Mouse (Mus musculus): ENCODE data around the gene Syne3.
A peak's percentile ranks its signal among the peaks of the same experiment; 100 is the strongest.

Syne3 gene

GRCm38 (mm10) chr12:105009370-105010212, at the start of gene Syne3:
TSS of gene Syne3 (minus strand) at chr12:105009809.
- no peak for DNase-seq (ENCODE audit: low read depth)

GRCm38 (mm10) chr12:105055308-105055707, 45.7 kb upstream of the Syne3 start:
- DNase-seq (ENCODE audit: low read depth): no peak

GRCm38 (mm10) chr12:105054041-105054440, 44.4 kb upstream of the Syne3 start:
- no peak for DNase-seq (ENCODE audit: low read depth)

GRCm38 (mm10) chr12:105050898-105051297, 41.3 kb upstream of the Syne3 start:
- no peak for DNase-seq (ENCODE audit: low read depth)

- DNase-seq (ENCODE audit: low read depth): no peak
Observed at GRCm38 (mm10) chr12:105049813-105050212, 40.2 kb upstream of the Syne3 start.

GRCm38 (mm10) chr12:105048301-105048863, 38.8 kb upstream of the Syne3 start:
- DNase-seq (ENCODE audit: low read depth): no peak

- no peak for DNase-seq (ENCODE audit: low read depth)
Observed at GRCm38 (mm10) chr12:105044775-105045174, 35.2 kb upstream of the Syne3 start.

- no peak for DNase-seq (ENCODE audit: low read depth)
Observed at GRCm38 (mm10) chr12:105043081-105043480, 33.5 kb upstream of the Syne3 start.

GRCm38 (mm10) chr12:105040950-105041349, 31.3 kb upstream of the Syne3 start:
- DNase-seq (ENCODE audit: low read depth): no peak

GRCm38 (mm10) chr12:105039578-105040289, 30.1 kb upstream of the Syne3 start:
- DNase-seq (ENCODE audit: low read depth): no peak

- DNase-seq (ENCODE audit: low read depth): no peak
Observed at GRCm38 (mm10) chr12:105038918-105039317, 29.3 kb upstream of the Syne3 start.

- DNase-seq (ENCODE audit: low read depth): no peak
Observed at GRCm38 (mm10) chr12:105038211-105038610, 28.6 kb upstream of the Syne3 start.

GRCm38 (mm10) chr12:105034130-105034769, 24.6 kb upstream of the Syne3 start:
- DNase-seq (ENCODE audit: low read depth): no peak

- DNase-seq (ENCODE audit: low read depth): no peak
Observed at GRCm38 (mm10) chr12:105032832-105033775, 23.5 kb upstream of the Syne3 start.

- peak; percentile 100 for DNase-seq (ENCODE audit: low read depth)
Observed at GRCm38 (mm10) chr12:105032147-105032831, 22.7 kb upstream of the Syne3 start, which contains the start of gene Glrx5. TSS of gene Glrx5 (plus strand) at chr12:105032688.

GRCm38 (mm10) chr12:105031081-105032058, 21.8 kb upstream of the Syne3 start:
- DNase-seq (ENCODE audit: low read depth): no peak

- no peak for DNase-seq (ENCODE audit: low read depth)
Observed at GRCm38 (mm10) chr12:105029890-105030289, 20.3 kb upstream of the Syne3 start.

GRCm38 (mm10) chr12:105027323-105027991, 17.8 kb upstream of the Syne3 start:
- no peak for DNase-seq (ENCODE audit: low read depth)
